Mouse (Mus musculus) heart, postnatal 25 days (tissue): ENCODE measurements at regions not wholly inside any gene's neighbourhood (a gene's known extent, or its start where the extent isn't known, plus 50 kb on each side); places are given as distances from the start of the nearest gene placed in this dataset.

ENCODE experiments used
- DNase-seq: peaks from one replicate; pipeline ENCODE4 v3.0.0; 2022; ENCODE audit warnings: low spot score
- intact Hi-C: fragments of 180-260 bp; cut with DNase I; formaldehyde crosslinking; loops from one replicate; pipeline ENCODE4 v1.15.1; 2025

- DNase-seq: no peak
- intact Hi-C loops: no loop called here
Measured at GRCm38 (mm10) chr13:59242671-59243070, 342.4 kb downstream of the Agtpbp1 start.

- intact Hi-C loops: no loop called here
- DNase-seq: no peak
Measured at GRCm38 (mm10) chr13:59238696-59239095, 346.3 kb downstream of the Agtpbp1 start.

GRCm38 (mm10) chr13:59235836-59236235 lies 349.2 kb downstream of the Agtpbp1 start:
- intact Hi-C loops: no loop called here
- DNase-seq: no peak

GRCm38 (mm10) chr13:59229111-59229541 lies 355.9 kb downstream of the Agtpbp1 start:
- intact Hi-C loops: no loop called here
- no peak for DNase-seq

GRCm38 (mm10) chr13:59228059-59228830 lies 356.8 kb downstream of the Agtpbp1 start:
- intact Hi-C loops: no loop called here
- peak; percentile 41 for DNase-seq

- no peak for DNase-seq
- intact Hi-C loops: no loop called here
Measured at GRCm38 (mm10) chr13:59227523-59228058, 357.4 kb downstream of the Agtpbp1 start.

GRCm38 (mm10) chr13:59220587-59220986 lies 364.4 kb downstream of the Agtpbp1 start:
- DNase-seq: no peak
- intact Hi-C loops: no loop called here

- intact Hi-C loops: no loop called here
- no peak for DNase-seq
Measured at GRCm38 (mm10) chr13:59220156-59220555, 364.9 kb downstream of the Agtpbp1 start.

- intact Hi-C loops: no loop called here
- no peak for DNase-seq
Measured at GRCm38 (mm10) chr13:59216686-59217298, 368.2 kb downstream of the Agtpbp1 start.

GRCm38 (mm10) chr13:59212296-59212701 lies 372.7 kb downstream of the Agtpbp1 start:
- intact Hi-C loops: no loop called here
- no peak for DNase-seq

GRCm38 (mm10) chr13:59210828-59211227 lies 374.2 kb downstream of the Agtpbp1 start:
- intact Hi-C loops: no loop called here
- no peak for DNase-seq

- intact Hi-C loops: no loop called here
- DNase-seq: no peak
Measured at GRCm38 (mm10) chr13:59206186-59206585, 378.8 kb downstream of the Agtpbp1 start.

GRCm38 (mm10) chr13:59204506-59204905 lies 380.5 kb downstream of the Agtpbp1 start:
- no peak for DNase-seq
- intact Hi-C loops: no loop called here

- intact Hi-C loops: no loop called here
- DNase-seq: no peak
Measured at GRCm38 (mm10) chr13:59196311-59196710, 388.7 kb downstream of the Agtpbp1 start.

GRCm38 (mm10) chr13:59188431-59188830 lies 382.1 kb downstream of the Ntrk2 start:
- intact Hi-C loops: no loop called here
- DNase-seq: no peak
